Mouse (Mus musculus): ENCODE measurements around the gene Nr2e1.

Gene Nr2e1

GRCm38 (mm10) chr10:42587961-42588750, 4.7 kb upstream of the Nr2e1 start:
- DNase-seq, result no peak

GRCm38 (mm10) chr10:42585596-42586305, 2.3 kb upstream of the Nr2e1 start:
- DNase-seq, result peak in 1 of 2 experiments; percentile 8

GRCm38 (mm10) chr10:42585156-42585555, 1.7 kb upstream of the Nr2e1 start:
- DNase-seq, result peak in 1 of 2 experiments; percentile 10

- peak in 1 of 2 experiments; percentile 13 for DNase-seq
Measured at GRCm38 (mm10) chr10:42584436-42584983, 1.1 kb upstream of the Nr2e1 start.

GRCm38 (mm10) chr10:42583902-42584435, 537 bp upstream of the Nr2e1 start:
- peak; percentile 18 to 19 for DNase-seq

- peak; percentile 16 to 37 for DNase-seq
Measured at GRCm38 (mm10) chr10:42582566-42583110, 794 bp downstream of the Nr2e1 start.

GRCm38 (mm10) chr10:42581694-42582565, 1.5 kb downstream of the Nr2e1 start:
- DNase-seq, result peak; percentile 22 to 45

- DNase-seq, result no peak
Measured at GRCm38 (mm10) chr10:42580951-42581277, 2.5 kb downstream of the Nr2e1 start.

- peak in 1 of 2 experiments; percentile 9 for DNase-seq
Measured at GRCm38 (mm10) chr10:42580131-42580950, 3.1 kb downstream of the Nr2e1 start.

- peak; percentile 17 to 28 for DNase-seq
Measured at GRCm38 (mm10) chr10:42579475-42580130, 3.8 kb downstream of the Nr2e1 start.

- no peak for DNase-seq
Measured at GRCm38 (mm10) chr10:42578698-42579474, 4.5 kb downstream of the Nr2e1 start.

GRCm38 (mm10) chr10:42578281-42578675, 5.2 kb downstream of the Nr2e1 start:
- DNase-seq, result no peak

GRCm38 (mm10) chr10:42577525-42578280, 5.7 kb downstream of the Nr2e1 start:
- peak in 1 of 2 experiments; percentile 11 for DNase-seq

GRCm38 (mm10) chr10:42574639-42575038, 8.8 kb downstream of the Nr2e1 start:
- DNase-seq, result peak; percentile 40 to 56

GRCm38 (mm10) chr10:42572971-42573370, 10.5 kb downstream of the Nr2e1 start:
- DNase-seq, result no peak

- DNase-seq, result no peak
Measured at GRCm38 (mm10) chr10:42572567-42572966, 10.9 kb downstream of the Nr2e1 start.

- peak; percentile 75 to 80 for DNase-seq
Measured at GRCm38 (mm10) chr10:42562272-42562671, 21.2 kb downstream of the Nr2e1 start.

- DNase-seq, result no peak
Measured at GRCm38 (mm10) chr10:42559581-42560200, 23.7 kb downstream of the Nr2e1 start.

- DNase-seq, result no peak
Measured at GRCm38 (mm10) chr10:42546507-42546906, 36.9 kb downstream of the Nr2e1 start.

All from kidney, postnatal 4 days (tissue).